Mouse (Mus musculus) forebrain, embryonic 16.5 days (tissue): ENCODE measurements around the gene Lrrc32. TPM values are rescaled to one million over a fixed set of nuclear protein-coding genes. Genes with fewer than 3 reads are reported as not detected.

ENCODE experiments used
- ATAC-seq: fragments of 200-750 bp; cut with Nextera tagmentation; 2 replicates; pipeline ENCODE4 v1.8.0; 2017; ENCODE audit warnings: mild to moderate bottlenecking, moderate library complexity
- H3K27ac ChIP-seq: fragments of 300-500 bp; sonication (generic); 2 replicates; pipeline ENCODE4 v1.5.1; 2014; ENCODE audit warnings: low read length, control low read depth
- H3K27me3 ChIP-seq: fragments of 300-500 bp; sonication (generic); replicated peaks from 2 replicates; pipeline ENCODE4 v1.6.1; 2014; ENCODE audit warnings: low read length; ENCODE audit not compliant: control insufficient read depth, insufficient read depth
- H3K36me3 ChIP-seq: fragments of 300-500 bp; sonication (generic); 2 replicates; pipeline ENCODE4 v1.6.1; 2014; ENCODE audit not compliant: control insufficient read depth, insufficient read depth
- H3K4me1 ChIP-seq: fragments of 300-500 bp; sonication (generic); replicated peaks from 2 replicates; pipeline ENCODE4 v1.6.1; 2014; ENCODE audit warnings: low read length; ENCODE audit not compliant: control insufficient read depth, insufficient read depth
- H3K4me2 ChIP-seq: fragments of 300-500 bp; sonication (generic); 2 replicates; pipeline ENCODE4 v1.6.1; 2014; ENCODE audit warnings: mild to moderate bottlenecking, low read length, control low read depth
- H3K4me3 ChIP-seq: fragments of 300-500 bp; sonication (generic); replicated peaks from 2 replicates; pipeline ENCODE4 v1.5.1; 2014; ENCODE audit warnings: mild to moderate bottlenecking, low read length, control low read depth
- H3K9ac ChIP-seq: fragments of 300-500 bp; sonication (generic); replicated peaks from 2 replicates; pipeline ENCODE4 v1.6.1; 2014; ENCODE audit warnings: low read depth, low read length, control low read depth
- H3K9me3 ChIP-seq: fragments of 300-500 bp; sonication (generic); 2 replicates; pipeline ENCODE4 v1.6.1; 2016; ENCODE audit warnings: low read length; ENCODE audit not compliant: control insufficient read depth
- WGBS: fragments of 180-500 bp; shearing (Covaris S2); extraction: QIAGEN DNeasy Blood & Tissue Kit; methylation state at CpG from one replicate; pipeline ENCODE4 v1.1.7; 2014; 5-methylcytosine and 5-hydroxymethylcytosine counted together
- polyA plus RNA-seq: library from polyadenylated mRNA; unstranded; fragments of >200 nt; fragmentation: Nextera tagmentation; extraction: Ambion mirVana; gene quantifications from 2 replicates; pipeline ENCODE4 v1.2.1, GENCODE M21; 2015

Lrrc32 gene
- polyA plus RNA-seq, 1 experiment from 2014 or later, result 2.8 TPM

- no peak overlapping the region for H3K4me2 ChIP-seq
- H3K27me3 ChIP-seq, result no peaks in the 10 kb centered on the region
- ATAC-seq, result no peak
- 0 out of 2 replicates have a peak, but pooled peaks cover 7% of the 10 kb centered on the region for H3K4me1 ChIP-seq
- 74% methylated on average over 5 of the region's 5 CpGs for WGBS
- no peak overlapping the region for H3K4me3 ChIP-seq
- H3K36me3 ChIP-seq, result no peaks in the 10 kb centered on the region
- H3K9me3 ChIP-seq, result no peaks in the 10 kb centered on the region
- H3K9ac ChIP-seq, result no peak overlapping the region
- H3K27ac ChIP-seq, result no peak overlapping the region
Measured at GRCm38 (mm10) chr7:98492331-98492730, 3.2 kb downstream of the Lrrc32 start.

DNA sequence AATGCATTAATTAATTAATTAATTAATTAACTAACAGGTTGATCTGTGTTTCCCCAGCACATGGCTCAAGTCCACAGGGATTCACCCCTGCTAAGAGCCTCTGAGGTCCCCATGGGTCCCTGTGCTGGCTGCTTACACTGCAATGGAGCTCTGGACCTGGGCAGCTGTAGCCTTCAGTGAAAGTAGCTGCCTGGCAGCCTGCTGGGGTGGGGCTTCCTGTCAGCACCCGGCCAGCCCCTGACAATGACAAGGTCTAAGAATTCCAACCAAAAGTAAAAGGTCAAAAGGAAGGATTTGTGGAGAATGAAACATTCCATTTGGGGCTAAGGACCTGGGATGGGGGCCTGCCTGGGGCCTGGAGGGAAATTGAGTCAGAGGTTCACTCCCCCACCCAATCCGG is 4.2 kb downstream of the Lrrc32 start:
- Histone ChIP-seq H3K9ac (no peak overlapping the region), H3K4me2 (no peak overlapping the region), H3K9me3 (no peaks in the 10 kb centered on the region), H3K27me3 (no peaks in the 10 kb centered on the region), H3K4me3 (no peak overlapping the region), H3K4me1 (0 out of 2 replicates have a peak, but pooled peaks cover 7% of the 10 kb centered on the region), H3K27ac (no peak overlapping the region), H3K36me3 (no peaks in the 10 kb centered on the region)
- no peak for ATAC-seq
- WGBS, result 72% methylated on average over 2 of the region's 2 CpGs

DNA sequence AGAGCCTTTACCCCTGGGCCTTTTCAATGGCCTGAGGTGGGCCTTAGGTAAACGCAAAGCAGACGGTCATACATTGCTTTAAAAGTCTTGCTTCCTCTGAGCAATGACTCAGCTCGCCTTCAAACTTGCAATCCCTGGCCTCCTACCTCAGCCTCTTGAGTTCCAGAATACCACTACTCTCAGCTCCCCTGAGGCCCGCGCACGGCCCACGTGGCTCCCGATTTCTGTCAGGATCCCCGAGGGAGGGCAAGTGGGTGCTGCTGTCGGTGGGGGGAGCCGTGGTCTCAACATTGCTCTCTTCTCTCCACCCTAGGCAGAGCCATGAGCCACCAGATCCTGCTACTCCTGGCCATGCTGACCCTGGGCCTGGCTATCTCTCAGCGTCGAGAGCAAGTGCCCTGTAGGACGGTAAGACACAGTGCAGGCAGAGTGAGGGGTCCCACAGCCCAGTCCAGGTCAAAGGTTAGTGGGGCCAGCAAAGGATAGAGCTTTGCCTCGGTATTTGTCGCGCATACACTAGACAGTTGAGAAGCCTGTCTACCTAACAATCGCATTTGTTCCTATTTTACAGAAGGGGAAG is 4.9 kb downstream of the Lrrc32 start:
- WGBS, result 77% methylated on average over 18 of the region's 18 CpGs
- Histone ChIP-seq H3K9me3 (no peaks in the 10 kb centered on the region), H3K36me3 (no peaks in the 10 kb centered on the region), H3K27ac (no peak overlapping the region), H3K9ac (no peak overlapping the region), H3K4me1 (0 out of 2 replicates have a peak, but pooled peaks cover 7% of the 10 kb centered on the region), H3K27me3 (no peaks in the 10 kb centered on the region), H3K4me2 (no peak overlapping the region), H3K4me3 (no peak overlapping the region)
- no peak for ATAC-seq

DNA sequence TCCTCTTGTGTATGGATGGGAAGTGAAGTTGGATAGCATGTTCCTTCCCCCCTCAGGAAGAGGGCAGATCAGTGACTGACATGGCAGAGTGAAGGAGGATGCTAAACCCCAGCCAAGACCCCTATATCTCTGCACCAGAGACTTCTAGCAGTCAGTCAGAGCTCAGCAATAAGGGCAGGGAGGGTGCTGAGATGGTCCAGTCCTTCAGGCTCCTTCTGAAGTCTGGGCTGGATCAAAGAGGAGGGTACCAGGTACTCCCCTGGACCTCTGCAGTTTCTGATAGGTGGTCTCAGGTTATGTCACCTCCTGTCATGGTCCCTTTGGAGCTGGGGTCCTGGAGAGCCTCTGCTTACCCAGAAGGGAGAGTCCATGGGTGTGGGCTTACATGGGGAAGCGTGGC is 6.5 kb downstream of the Lrrc32 start:
- Histone ChIP-seq H3K36me3 (no peaks in the 10 kb centered on the region), H3K4me3 (no peak overlapping the region), H3K9ac (no peak overlapping the region), H3K9me3 (no peaks in the 10 kb centered on the region), H3K4me2 (no peak overlapping the region), H3K27ac (no peak overlapping the region), H3K4me1 (no peaks in the 10 kb centered on the region), H3K27me3 (no peaks in the 10 kb centered on the region)
- no peak for ATAC-seq
- WGBS, result 67% methylated on average over 1 of the region's 1 CpGs

- no peaks in the 10 kb centered on the region for H3K4me1 ChIP-seq
- no peaks in the 10 kb centered on the region for H3K9me3 ChIP-seq
- H3K9ac ChIP-seq, result no peak overlapping the region
- H3K27me3 ChIP-seq, result no peaks in the 10 kb centered on the region
- no peak overlapping the region for H3K4me3 ChIP-seq
- no peaks in the 10 kb centered on the region for H3K36me3 ChIP-seq
- ATAC-seq, result no peak
- H3K4me2 ChIP-seq, result no peak overlapping the region
- 53% methylated on average over 5 of the region's 5 CpGs for WGBS
- no peak overlapping the region for H3K27ac ChIP-seq
Measured at GRCm38 (mm10) chr7:98497451-98497850, 8.4 kb downstream of the Lrrc32 start.

DNA sequence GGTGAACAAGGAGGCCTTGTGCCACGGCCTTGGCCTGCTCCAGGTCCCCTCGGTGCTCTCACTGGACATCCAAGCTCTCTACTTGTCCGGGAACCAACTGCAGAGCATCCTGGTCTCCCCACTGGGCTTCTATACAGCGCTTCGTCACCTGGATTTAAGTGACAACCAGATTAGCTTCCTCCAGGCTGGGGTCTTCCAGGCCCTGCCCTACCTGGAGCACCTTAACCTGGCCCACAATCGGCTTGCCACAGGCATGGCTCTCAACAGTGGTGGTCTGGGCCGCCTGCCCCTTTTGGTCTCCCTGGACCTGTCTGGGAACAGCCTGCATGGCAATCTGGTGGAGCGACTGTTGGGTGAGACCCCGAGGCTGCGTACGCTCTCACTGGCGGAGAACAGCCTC is 9.0 kb downstream of the Lrrc32 start:
- ATAC-seq, result no peak
- no peaks in the 10 kb centered on the region for H3K9me3 ChIP-seq
- no peaks in the 10 kb centered on the region for H3K27me3 ChIP-seq
- WGBS, result 90% methylated on average over 12 of the region's 12 CpGs
- no peak overlapping the region for H3K27ac ChIP-seq
- H3K4me1 ChIP-seq, result no peaks in the 10 kb centered on the region
- H3K36me3 ChIP-seq, result no peaks in the 10 kb centered on the region
- H3K4me2 ChIP-seq, result no peak overlapping the region
- H3K9ac ChIP-seq, result no peak overlapping the region
- H3K4me3 ChIP-seq, result no peak overlapping the region

DNA sequence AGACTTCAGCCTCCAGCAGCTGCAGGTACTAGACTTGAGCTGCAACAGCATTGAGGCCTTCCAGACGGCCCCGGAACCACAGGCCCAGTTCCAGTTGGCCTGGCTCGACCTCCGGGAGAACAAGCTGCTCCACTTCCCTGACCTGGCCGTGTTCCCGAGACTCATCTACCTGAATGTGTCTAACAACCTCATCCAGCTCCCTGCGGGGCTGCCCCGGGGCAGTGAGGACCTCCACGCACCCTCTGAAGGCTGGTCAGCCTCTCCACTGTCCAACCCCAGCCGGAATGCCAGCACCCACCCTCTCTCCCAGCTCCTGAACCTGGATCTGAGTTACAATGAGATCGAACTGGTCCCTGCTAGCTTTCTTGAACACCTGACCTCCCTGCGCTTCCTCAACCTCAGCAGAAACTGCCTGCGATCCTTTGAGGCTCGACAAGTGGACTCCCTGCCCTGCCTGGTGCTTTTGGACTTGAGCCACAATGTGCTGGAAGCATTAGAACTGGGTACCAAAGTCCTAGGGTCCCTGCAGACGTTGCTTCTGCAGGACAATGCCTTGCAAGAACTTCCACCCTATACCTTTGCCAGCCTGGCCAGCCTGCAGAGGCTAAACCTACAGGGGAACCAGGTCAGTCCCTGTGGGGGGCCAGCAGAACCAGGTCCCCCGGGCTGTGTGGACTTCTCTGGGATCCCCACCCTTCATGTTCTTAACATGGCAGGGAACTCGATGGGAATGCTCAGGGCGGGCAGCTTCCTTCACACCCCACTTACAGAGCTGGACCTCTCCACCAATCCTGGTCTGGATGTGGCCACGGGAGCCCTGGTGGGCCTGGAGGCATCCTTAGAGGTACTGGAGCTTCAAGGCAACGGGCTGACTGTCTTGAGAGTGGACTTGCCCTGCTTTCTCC is 9.8 kb downstream of the Lrrc32 start:
- Histone ChIP-seq H3K9ac (no peak overlapping the region), H3K4me2 (no peak overlapping the region), H3K36me3 (no peaks in the 10 kb centered on the region), H3K27ac (no peak overlapping the region), H3K4me1 (peaks cover under 1% of the 10 kb centered on the region), H3K4me3 (no peak overlapping the region), H3K27me3 (no peaks in the 10 kb centered on the region), H3K9me3 (no peaks in the 10 kb centered on the region)
- WGBS, result 83% methylated on average over 20 of the region's 20 CpGs
- ATAC-seq, result no peak

- Histone ChIP-seq H3K4me2 (no peak overlapping the region), H3K9me3 (no peaks in the 10 kb centered on the region), H3K4me3 (no peak overlapping the region), H3K4me1 (peaks cover 5% of the 10 kb centered on the region), H3K27me3 (no peaks in the 10 kb centered on the region), H3K36me3 (no peaks in the 10 kb centered on the region), H3K27ac (no peak overlapping the region), H3K9ac (no peak overlapping the region)
- ATAC-seq, result no peak
- 78% methylated on average over 25 of the region's 25 CpGs for WGBS
Measured at GRCm38 (mm10) chr7:98499561-98500292, 10.6 kb downstream of the Lrrc32 start.

GRCm38 (mm10) chr7:98500470-98500869 is 11.4 kb downstream of the Lrrc32 start:
- Histone ChIP-seq H3K27me3 (no peaks in the 10 kb centered on the region), H3K9me3 (no peaks in the 10 kb centered on the region), H3K36me3 (no peaks in the 10 kb centered on the region), H3K4me2 (no peak overlapping the region), H3K4me1 (peaks cover 5% of the 10 kb centered on the region), H3K9ac (no peak overlapping the region), H3K27ac (no peak overlapping the region), H3K4me3 (no peak overlapping the region)
- no peak for ATAC-seq
- 94% methylated on average over 3 of the region's 3 CpGs for WGBS
